Mouse (Mus musculus): Measurements from ENCODE around the gene Pom121l2. TPM values are rescaled to one million over a fixed set of nuclear protein-coding genes. Genes with fewer than 3 reads are reported as not detected.
A peak's percentile ranks its signal among the peaks of the same experiment; 100 is the strongest.

The Pom121l2 gene
- polyA plus RNA-seq, 1 experiment from 2014 or later = 0.31 TPM

DNA sequence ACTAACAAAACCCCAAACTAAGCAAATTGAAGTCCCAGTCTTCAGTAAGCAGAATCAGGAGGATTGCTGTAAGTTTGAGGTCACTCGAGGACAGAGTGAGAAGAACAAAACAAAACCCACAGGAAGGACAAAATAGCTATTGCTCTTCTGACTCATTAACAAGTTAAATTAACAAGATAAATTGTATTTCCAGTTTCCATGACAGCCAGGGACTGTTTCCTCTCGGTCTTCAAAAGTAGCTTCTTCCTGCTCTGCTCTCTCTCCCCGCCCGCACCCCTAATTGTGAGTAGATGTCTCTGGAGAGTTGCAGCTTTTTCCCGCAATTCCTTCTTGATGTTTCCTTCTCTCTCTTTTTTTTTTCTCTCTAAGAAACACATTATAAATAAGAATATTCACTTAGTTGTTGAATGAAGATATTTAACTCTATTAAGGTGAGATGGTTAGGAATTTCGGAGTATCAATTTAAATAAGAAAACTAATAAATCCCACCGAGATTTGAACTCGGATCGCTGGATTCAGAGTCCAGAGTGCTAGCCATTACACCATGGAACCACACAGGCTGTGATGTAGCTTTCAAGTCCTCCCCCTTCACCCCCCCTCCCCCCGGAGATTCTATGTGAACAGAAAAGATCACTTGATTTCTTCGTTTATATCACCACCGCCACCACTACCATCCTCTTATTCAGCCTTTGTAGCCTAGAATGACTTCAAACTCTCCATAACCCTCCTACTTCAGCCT lies 15.3 kb downstream of the Pom121l2 start:
- DNase-seq (ENCODE audit: low spot score) (peak; percentile 74), ATAC-seq (ENCODE audit: insufficient number of reproducible peaks, low FRiP score, low TSS enrichment, low read depth) (no peak)
- H3K4me1 ChIP-seq (ENCODE audit: control insufficient read depth, insufficient read depth, low read length) = peaks cover 10% of the 10 kb centered on the region
- H3K4me2 ChIP-seq (ENCODE audit: low read depth, severe bottlenecking) = peak overlapping the region; percentile 56
- 2% methylated on average over 12 of the region's 12 CpGs for WGBS
- H3K4me3 ChIP-seq (ENCODE audit: low read depth, low read length) = peak overlapping the region; percentile 31
- peaks cover 51% of the 10 kb centered on the region for H3K27me3 ChIP-seq (ENCODE audit: control insufficient read depth, insufficient read depth, low read length)
- H3K27ac ChIP-seq (replicated peaks; ENCODE audit: low read depth, low read length) = no peak overlapping the region
- no peak overlapping the region for H3K9ac ChIP-seq (ENCODE audit: low read length)
- H3K36me3 ChIP-seq (ENCODE audit: control insufficient read depth, insufficient read depth, low read length) = no peaks in the 10 kb centered on the region
- no peaks in the 10 kb centered on the region for H3K9me3 ChIP-seq (ENCODE audit: control insufficient read depth, low read length)

DNA sequence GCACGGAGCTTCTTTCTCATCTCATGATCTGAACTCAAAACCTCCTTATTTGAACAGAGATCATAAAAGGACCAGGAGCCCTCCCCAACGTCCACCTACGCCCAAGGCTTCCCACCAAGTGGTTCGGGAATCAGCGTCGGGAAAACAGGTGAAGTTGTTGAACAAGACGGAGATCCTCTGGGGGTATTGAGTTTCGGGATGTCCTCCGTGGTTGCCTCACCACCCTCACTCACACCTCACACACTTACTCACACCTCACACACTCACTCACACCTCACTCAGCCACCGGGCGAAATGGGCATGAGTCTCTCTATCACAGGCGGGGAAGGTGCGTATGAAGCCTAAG lies 15.8 kb downstream of the Pom121l2 start:
- H3K9me3 ChIP-seq (ENCODE audit: control insufficient read depth, low read length) = no peaks in the 10 kb centered on the region
- ATAC-seq (ENCODE audit: insufficient number of reproducible peaks, low FRiP score, low TSS enrichment, low read depth) (no peak), DNase-seq (ENCODE audit: low spot score) (peak; percentile 54)
- H3K4me3 ChIP-seq (ENCODE audit: low read depth, low read length) = peak overlapping the region; percentile 23
- peaks cover 10% of the 10 kb centered on the region for H3K4me1 ChIP-seq (ENCODE audit: control insufficient read depth, insufficient read depth, low read length)
- peaks cover 55% of the 10 kb centered on the region for H3K27me3 ChIP-seq (ENCODE audit: control insufficient read depth, insufficient read depth, low read length)
- no peaks in the 10 kb centered on the region for H3K36me3 ChIP-seq (ENCODE audit: control insufficient read depth, insufficient read depth, low read length)
- WGBS = under 1% methylated on average over 13 of the region's 13 CpGs
- no peak overlapping the region for H3K9ac ChIP-seq (ENCODE audit: low read length)
- no peak overlapping the region for H3K27ac ChIP-seq (replicated peaks; ENCODE audit: low read depth, low read length)
- H3K4me2 ChIP-seq (ENCODE audit: low read depth, severe bottlenecking) = peak overlapping the region; percentile 45

DNA sequence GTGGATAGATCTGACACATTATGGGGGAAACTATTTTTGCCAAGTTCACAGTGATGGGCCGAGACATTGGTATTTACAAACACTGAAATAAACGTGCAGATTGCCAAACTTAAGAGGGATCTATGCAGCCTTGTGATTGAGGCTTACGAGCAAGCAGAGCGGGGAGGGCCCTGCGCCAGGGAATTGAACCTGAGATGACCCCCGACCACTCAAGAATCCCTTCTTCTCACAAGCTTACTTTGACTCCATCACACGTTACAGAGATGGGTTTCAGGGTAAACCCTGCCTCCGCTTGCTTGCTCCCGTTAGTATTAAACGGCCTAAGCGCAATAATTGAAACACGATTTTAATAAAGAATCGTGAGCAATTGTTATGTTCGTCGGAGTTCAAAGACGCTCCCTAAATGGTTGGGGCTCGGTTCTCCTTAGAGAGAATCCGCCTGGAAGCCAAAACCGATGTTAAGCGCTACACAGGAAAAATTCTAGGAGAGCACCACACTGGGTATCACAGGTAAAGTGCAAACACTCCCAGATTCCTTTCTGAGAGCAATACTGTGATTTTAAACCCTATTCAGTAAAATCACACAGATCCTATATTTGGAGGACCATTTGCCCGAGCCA lies 16.3 kb downstream of the Pom121l2 start:
- no peaks in the 10 kb centered on the region for H3K9me3 ChIP-seq (ENCODE audit: control insufficient read depth, low read length)
- no peak overlapping the region for H3K9ac ChIP-seq (ENCODE audit: low read length)
- peak overlapping the region; percentile 23 for H3K4me3 ChIP-seq (ENCODE audit: low read depth, low read length)
- peaks cover 10% of the 10 kb centered on the region for H3K4me1 ChIP-seq (ENCODE audit: control insufficient read depth, insufficient read depth, low read length)
- no peak overlapping the region for H3K27ac ChIP-seq (replicated peaks; ENCODE audit: low read depth, low read length)
- under 1% methylated on average over 21 of the region's 21 CpGs for WGBS
- H3K27me3 ChIP-seq (ENCODE audit: control insufficient read depth, insufficient read depth, low read length) = peaks cover 60% of the 10 kb centered on the region
- no peaks in the 10 kb centered on the region for H3K36me3 ChIP-seq (ENCODE audit: control insufficient read depth, insufficient read depth, low read length)
- DNase-seq (ENCODE audit: low spot score) (peak; percentile 49), ATAC-seq (ENCODE audit: insufficient number of reproducible peaks, low FRiP score, low TSS enrichment, low read depth) (no peak)
- peak overlapping the region; percentile 45 for H3K4me2 ChIP-seq (ENCODE audit: low read depth, severe bottlenecking)

DNA sequence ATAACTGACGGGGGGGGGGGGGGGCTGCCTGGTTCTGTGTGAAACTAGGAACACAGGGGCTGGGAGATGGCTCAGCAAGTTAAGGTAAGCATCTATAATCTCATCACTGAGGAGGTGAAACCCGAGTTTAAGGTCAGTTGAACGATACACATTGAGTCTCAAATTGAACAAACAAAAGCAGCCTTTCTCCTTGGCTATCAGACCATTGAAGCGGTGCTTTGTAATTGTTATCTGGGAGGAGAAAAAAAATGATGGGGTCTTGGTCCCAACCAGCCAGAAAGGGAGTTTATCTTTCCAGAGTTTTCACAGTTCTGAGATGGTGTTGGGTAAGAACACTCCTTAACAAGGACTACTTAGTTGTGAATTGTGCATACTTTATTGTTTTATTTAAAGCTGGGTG lies 16.8 kb downstream of the Pom121l2 start:
- Histone ChIP-seq H3K9me3 (ENCODE audit: control insufficient read depth, low read length) (no peaks in the 10 kb centered on the region), H3K4me2 (ENCODE audit: low read depth, severe bottlenecking) (no peak overlapping the region), H3K36me3 (ENCODE audit: control insufficient read depth, insufficient read depth, low read length) (no peaks in the 10 kb centered on the region), H3K27ac (replicated peaks; ENCODE audit: low read depth, low read length) (no peak overlapping the region), H3K4me3 (ENCODE audit: low read depth, low read length) (no peak overlapping the region), H3K9ac (ENCODE audit: low read length) (no peak overlapping the region), H3K4me1 (ENCODE audit: control insufficient read depth, insufficient read depth, low read length) (peaks cover 10% of the 10 kb centered on the region), H3K27me3 (ENCODE audit: control insufficient read depth, insufficient read depth, low read length) (peaks cover 61% of the 10 kb centered on the region)
- DNase-seq (ENCODE audit: low spot score) = no peak
- WGBS = 12% methylated on average over 4 of the region's 4 CpGs
- ATAC-seq (ENCODE audit: insufficient number of reproducible peaks, low FRiP score, low TSS enrichment, low read depth) = no peak

DNA sequence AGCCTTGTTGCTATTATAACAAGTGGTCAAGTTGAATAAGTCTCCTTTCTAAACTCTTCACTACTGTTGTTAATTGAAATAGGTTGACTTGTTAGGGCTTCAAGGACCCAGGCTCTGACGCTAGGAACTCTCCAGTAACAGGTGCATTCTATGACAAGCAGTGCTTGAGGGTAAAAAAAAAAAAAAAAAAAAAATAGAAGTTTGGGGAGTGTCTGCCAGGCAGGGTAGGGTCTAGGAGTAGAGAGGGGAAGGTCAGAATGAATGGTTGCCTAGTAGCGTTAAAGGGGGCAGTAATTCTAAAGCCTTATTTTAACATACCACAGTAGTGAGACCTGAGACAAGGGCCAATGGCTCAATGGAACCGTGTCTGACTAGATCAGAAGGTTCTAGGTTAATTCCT lies 17.4 kb downstream of the Pom121l2 start:
- 23% methylated on average over 3 of the region's 3 CpGs for WGBS
- ATAC-seq (ENCODE audit: insufficient number of reproducible peaks, low FRiP score, low TSS enrichment, low read depth) (no peak), DNase-seq (ENCODE audit: low spot score) (no peak)
- Histone ChIP-seq H3K9me3 (ENCODE audit: control insufficient read depth, low read length) (no peaks in the 10 kb centered on the region), H3K27ac (replicated peaks; ENCODE audit: low read depth, low read length) (no peak overlapping the region), H3K9ac (ENCODE audit: low read length) (no peak overlapping the region), H3K4me1 (ENCODE audit: control insufficient read depth, insufficient read depth, low read length) (peaks cover 10% of the 10 kb centered on the region), H3K4me3 (ENCODE audit: low read depth, low read length) (no peak overlapping the region), H3K36me3 (ENCODE audit: control insufficient read depth, insufficient read depth, low read length) (no peaks in the 10 kb centered on the region), H3K27me3 (ENCODE audit: control insufficient read depth, insufficient read depth, low read length) (peaks cover 67% of the 10 kb centered on the region), H3K4me2 (ENCODE audit: low read depth, severe bottlenecking) (no peak overlapping the region)

DNA sequence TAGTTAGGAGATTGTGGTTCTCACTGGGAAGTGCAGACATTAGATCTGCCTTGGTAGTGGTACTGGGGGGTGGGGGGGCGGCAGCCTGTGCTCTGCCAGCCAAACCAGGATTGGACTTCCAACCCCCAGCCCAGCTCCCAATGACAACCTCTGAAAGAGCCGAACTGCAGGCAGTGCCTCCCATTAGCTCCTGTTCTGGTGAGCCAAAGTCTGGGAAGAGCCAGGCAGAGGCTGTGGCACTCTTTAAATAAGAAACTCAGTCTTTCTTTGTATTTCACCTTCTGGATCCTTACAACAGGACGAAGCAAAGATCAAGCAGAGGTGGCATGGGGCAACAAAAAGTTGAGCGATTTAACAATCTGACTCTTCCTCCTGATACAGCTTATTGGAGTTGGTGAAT lies 18.2 kb downstream of the Pom121l2 start:
- 33% methylated on average over 4 of the region's 4 CpGs for WGBS
- ATAC-seq (ENCODE audit: insufficient number of reproducible peaks, low FRiP score, low TSS enrichment, low read depth) (no peak), DNase-seq (ENCODE audit: low spot score) (no peak)
- H3K27me3 ChIP-seq (ENCODE audit: control insufficient read depth, insufficient read depth, low read length) = peaks cover 73% of the 10 kb centered on the region
- no peak overlapping the region for H3K9ac ChIP-seq (ENCODE audit: low read length)
- H3K4me1 ChIP-seq (ENCODE audit: control insufficient read depth, insufficient read depth, low read length) = peaks cover 10% of the 10 kb centered on the region
- no peaks in the 10 kb centered on the region for H3K36me3 ChIP-seq (ENCODE audit: control insufficient read depth, insufficient read depth, low read length)
- H3K4me2 ChIP-seq (ENCODE audit: low read depth, severe bottlenecking) = no peak overlapping the region
- H3K27ac ChIP-seq (replicated peaks; ENCODE audit: low read depth, low read length) = no peak overlapping the region
- no peak overlapping the region for H3K4me3 ChIP-seq (ENCODE audit: low read depth, low read length)
- no peaks in the 10 kb centered on the region for H3K9me3 ChIP-seq (ENCODE audit: control insufficient read depth, low read length)

DNA sequence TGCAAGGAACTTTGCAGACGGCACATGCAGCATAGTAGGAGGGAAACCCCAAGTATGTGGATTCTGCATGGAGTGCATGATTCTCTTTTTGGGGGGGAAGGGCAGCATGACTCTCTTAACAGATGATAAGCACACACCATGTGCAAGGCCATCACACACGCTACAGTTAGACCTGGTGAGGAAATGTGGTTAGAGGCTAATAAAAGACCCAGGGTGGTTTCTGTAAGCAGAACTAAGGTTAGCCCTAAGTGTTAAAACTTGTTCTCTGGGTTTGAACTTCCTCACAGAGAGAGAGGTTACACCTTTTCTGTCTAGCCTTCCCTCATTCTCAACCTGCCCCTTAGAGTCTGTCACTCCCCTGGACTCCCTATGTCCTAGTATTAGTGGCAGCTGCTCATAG lies 20.4 kb downstream of the Pom121l2 start:
- no peaks in the 10 kb centered on the region for H3K36me3 ChIP-seq (ENCODE audit: control insufficient read depth, insufficient read depth, low read length)
- no peak overlapping the region for H3K9ac ChIP-seq (ENCODE audit: low read length)
- peaks cover 3% of the 10 kb centered on the region; the same call in 1 of the 2 replicates for H3K4me1 ChIP-seq (ENCODE audit: control insufficient read depth, insufficient read depth, low read length)
- no peak for ATAC-seq (ENCODE audit: insufficient number of reproducible peaks, low FRiP score, low TSS enrichment, low read depth)
- H3K27ac ChIP-seq (replicated peaks; ENCODE audit: low read depth, low read length) = no peak overlapping the region
- H3K9me3 ChIP-seq (ENCODE audit: control insufficient read depth, low read length) = no peaks in the 10 kb centered on the region
- WGBS = 52% methylated on average over 2 of the region's 2 CpGs
- no peak overlapping the region for H3K4me2 ChIP-seq (ENCODE audit: low read depth, severe bottlenecking)
- no peak for DNase-seq (ENCODE audit: low spot score)
- peaks cover 82% of the 10 kb centered on the region for H3K27me3 ChIP-seq (ENCODE audit: control insufficient read depth, insufficient read depth, low read length)
- no peak overlapping the region for H3K4me3 ChIP-seq (ENCODE audit: low read depth, low read length)

DNA sequence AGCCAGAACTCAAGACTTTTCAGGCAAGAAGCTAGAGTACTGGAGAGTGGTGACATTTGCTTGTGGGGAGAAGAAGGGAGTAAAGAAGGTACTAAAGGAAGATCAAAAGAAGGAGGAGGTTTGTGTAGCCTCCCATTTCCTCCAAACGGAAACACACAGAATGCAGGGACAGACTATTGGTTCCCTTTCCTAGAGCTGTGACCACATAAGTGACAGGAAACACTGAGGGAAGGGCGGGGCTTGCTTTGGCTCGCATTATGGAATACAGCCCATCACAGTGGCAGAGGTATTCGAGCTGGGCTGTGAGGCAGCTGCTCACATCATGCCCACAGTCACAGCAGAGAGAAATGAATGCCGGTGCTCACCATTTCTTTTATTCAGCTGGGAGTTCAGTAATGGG lies 20.8 kb downstream of the Pom121l2 start:
- no peak for ATAC-seq (ENCODE audit: insufficient number of reproducible peaks, low FRiP score, low TSS enrichment, low read depth)
- no peak overlapping the region for H3K4me3 ChIP-seq (ENCODE audit: low read depth, low read length)
- no peak overlapping the region for H3K27ac ChIP-seq (replicated peaks; ENCODE audit: low read depth, low read length)
- peaks cover 82% of the 10 kb centered on the region for H3K27me3 ChIP-seq (ENCODE audit: control insufficient read depth, insufficient read depth, low read length)
- H3K4me2 ChIP-seq (ENCODE audit: low read depth, severe bottlenecking) = no peak overlapping the region
- DNase-seq (ENCODE audit: low spot score) = no peak
- H3K9ac ChIP-seq (ENCODE audit: low read length) = no peak overlapping the region
- H3K36me3 ChIP-seq (ENCODE audit: control insufficient read depth, insufficient read depth, low read length) = no peaks in the 10 kb centered on the region
- H3K4me1 ChIP-seq (ENCODE audit: control insufficient read depth, insufficient read depth, low read length) = peaks cover 1% of the 10 kb centered on the region
- 25% methylated on average over 5 of the region's 5 CpGs for WGBS
- H3K9me3 ChIP-seq (ENCODE audit: control insufficient read depth, low read length) = no peaks in the 10 kb centered on the region

Data from limb, embryonic 11.5 days (tissue).